Mouse (Mus musculus) E14TG2a.4 (cell line): ENCODE measurements at regions not wholly inside any gene's neighbourhood (a gene's known extent, or its start where the extent isn't known, plus 50 kb on each side); places are given as distances from the start of the nearest gene placed in this dataset.
"Not testable (repeated sequence)": the region's sequence is repeated elsewhere in the genome, so short reads cannot be mapped to it uniquely, and the experiment has no call there.

Experiments
- H3K27me3 ChIP-seq: 2 replicates; pipeline ENCODE4 v1.6.1; 2014; ENCODE audit warnings: low read length, control low read depth; ENCODE audit not compliant: insufficient read depth
- H3K36me3 ChIP-seq: 2 replicates; pipeline ENCODE4 v1.6.1; 2014; ENCODE audit warnings: low read length, control low read depth; ENCODE audit not compliant: insufficient read depth
- H3K4me1 ChIP-seq: replicated peaks from 2 replicates; pipeline ENCODE4 v1.6.1; 2014; ENCODE audit warnings: low read depth, low read length, control low read depth
- H3K4me3 ChIP-seq: replicated peaks from 2 replicates; pipeline ENCODE4 v1.5.1; 2014; ENCODE audit warnings: mild to moderate bottlenecking, low read length
- H3K9me3 ChIP-seq: 2 replicates; pipeline ENCODE4 v1.6.1; 2014; ENCODE audit warnings: low read length, control low read depth
- CTCF ChIP-seq: conservative IDR thresholded peaks from 2 replicates; pipeline ENCODE4 v1.5.1; 2014; ENCODE audit warnings: low read length
- NANOG ChIP-seq: IDR thresholded peaks from 2 replicates; pipeline ENCODE4 v1.6.1; 2014; ENCODE audit warnings: borderline replicate concordance, low read length, mixed read lengths
- POU5F1 ChIP-seq: IDR thresholded peaks from 2 replicates; pipeline ENCODE4 v1.6.1; 2014; ENCODE audit warnings: low read length, borderline replicate concordance

- Histone ChIP-seq H3K4me1 (peaks cover 8% of the 10 kb centered on the region), H3K4me3 (no peak overlapping the region), H3K9me3 (peaks cover under 1% of the 10 kb centered on the region), H3K27me3 (no peaks in the 10 kb centered on the region), H3K36me3 (no peaks in the 10 kb centered on the region)
- no peak for TF ChIP-seq POU5F1
- no peak for TF ChIP-seq CTCF
- TF ChIP-seq NANOG = no peak
These were observed 146.8 kb upstream of the Bcor start for GRCm38 (mm10) chrX:12306940-12307339.

GRCm38 (mm10) chrX:12312534-12312933 lies 152.4 kb upstream of the Bcor start:
- TF ChIP-seq POU5F1 (no peak), NANOG (no peak), CTCF (no peak)
- H3K9me3 ChIP-seq = peaks cover 10% of the 10 kb centered on the region
- H3K27me3 ChIP-seq = no peaks in the 10 kb centered on the region
- no peaks in the 10 kb centered on the region for H3K36me3 ChIP-seq
- H3K4me1 ChIP-seq = peaks cover 8% of the 10 kb centered on the region
- H3K4me3 ChIP-seq = no peak overlapping the region

GRCm38 (mm10) chrX:12315658-12316057 lies 155.5 kb upstream of the Bcor start:
- TF ChIP-seq CTCF = no peak

GRCm38 (mm10) chrX:12317488-12317887 lies 157.3 kb upstream of the Bcor start:
- not testable (repeated sequence) for H3K4me3 ChIP-seq, H3K27me3 ChIP-seq, H3K4me1 ChIP-seq, H3K36me3 ChIP-seq, H3K9me3 ChIP-seq

More at GRCm38 (mm10) chrX:12315658-12316057, 155.5 kb upstream of the Bcor start:
- Histone ChIP-seq H3K36me3 (no peaks in the 10 kb centered on the region), H3K9me3 (peaks cover 10% of the 10 kb centered on the region), H3K27me3 (no peaks in the 10 kb centered on the region), H3K4me3 (no peak overlapping the region), H3K4me1 (no peaks in the 10 kb centered on the region)

- TF ChIP-seq CTCF (no peak), POU5F1 (no peak), NANOG (no peak)
- Histone ChIP-seq H3K27me3 (no peaks in the 10 kb centered on the region), H3K9me3 (no peaks in the 10 kb centered on the region), H3K4me1 (no peaks in the 10 kb centered on the region), H3K36me3 (no peaks in the 10 kb centered on the region), H3K4me3 (no peak overlapping the region)
These were observed 158.9 kb upstream of the Bcor start for GRCm38 (mm10) chrX:12318848-12319651.

- H3K4me3 ChIP-seq = no peak overlapping the region
- H3K4me1 ChIP-seq = no peaks in the 10 kb centered on the region
- no peaks in the 10 kb centered on the region for H3K9me3 ChIP-seq
- TF ChIP-seq CTCF = no peak
- no peak for TF ChIP-seq POU5F1
- TF ChIP-seq NANOG = no peak
- no peaks in the 10 kb centered on the region for H3K27me3 ChIP-seq
- no peaks in the 10 kb centered on the region for H3K36me3 ChIP-seq
These were observed 162.3 kb upstream of the Bcor start for GRCm38 (mm10) chrX:12322453-12322852.

GRCm38 (mm10) chrX:12323268-12323667 lies 163.1 kb upstream of the Bcor start:
- no peaks in the 10 kb centered on the region for H3K27me3 ChIP-seq
- TF ChIP-seq NANOG (no peak), CTCF (no peak), POU5F1 (no peak)
- H3K36me3 ChIP-seq = no peaks in the 10 kb centered on the region
- H3K4me1 ChIP-seq = no peaks in the 10 kb centered on the region
- no peak overlapping the region for H3K4me3 ChIP-seq
- no peaks in the 10 kb centered on the region for H3K9me3 ChIP-seq

GRCm38 (mm10) chrX:12323812-12324211 lies 163.7 kb upstream of the Bcor start:
- no peak for TF ChIP-seq NANOG
- no peak for TF ChIP-seq POU5F1
- TF ChIP-seq CTCF = no peak
- no peaks in the 10 kb centered on the region for H3K27me3 ChIP-seq

GRCm38 (mm10) chrX:12327464-12327863 lies 167.3 kb upstream of the Bcor start:
- Histone ChIP-seq H3K27me3 (no peaks in the 10 kb centered on the region), H3K9me3 (no peaks in the 10 kb centered on the region), H3K4me3 (no peak overlapping the region), H3K4me1 (no peaks in the 10 kb centered on the region), H3K36me3 (no peaks in the 10 kb centered on the region)
- TF ChIP-seq POU5F1 = no peak
- no peak for TF ChIP-seq NANOG
- TF ChIP-seq CTCF = no peak

More at GRCm38 (mm10) chrX:12323812-12324211, 163.7 kb upstream of the Bcor start:
- Histone ChIP-seq H3K9me3 (no peaks in the 10 kb centered on the region), H3K4me1 (no peaks in the 10 kb centered on the region), H3K36me3 (no peaks in the 10 kb centered on the region), H3K4me3 (no peak overlapping the region)

GRCm38 (mm10) chrX:12340561-12340960 lies 180.4 kb upstream of the Bcor start:
- H3K27me3 ChIP-seq = no peaks in the 10 kb centered on the region
- no peaks in the 10 kb centered on the region for H3K9me3 ChIP-seq
- H3K4me3 ChIP-seq = no peak overlapping the region
- no peaks in the 10 kb centered on the region for H3K36me3 ChIP-seq
- TF ChIP-seq POU5F1 = no peak
- TF ChIP-seq NANOG = no peak
- no peak for TF ChIP-seq CTCF
- peaks cover 10% of the 10 kb centered on the region; the same call in 1 of the 2 replicates for H3K4me1 ChIP-seq
